Mouse (Mus musculus) granulocyte monocyte progenitor cell, adult 5-6 weeks (primary cell): ENCODE results near the gene Zfp94. TPM values are rescaled to one million over a fixed set of nuclear protein-coding genes. Genes with fewer than 3 reads are reported as not detected.

Experiments used
- ATAC-seq: replicated peaks from 2 replicates; pipeline ENCODE4 v1.8.0; 2016; ENCODE audit warnings: mild to moderate bottlenecking, moderate TSS enrichment, inconsistent platforms; ENCODE audit not compliant: poor library complexity, severe bottlenecking
- total RNA-seq, 2 experiments: library from RNA; stranded (forward) in 1 of 2; stranded (reverse) in 1 of 2; fragments of 200-712, 200-1000 nt in 1 of 2; fragments of >200 nt in 1 of 2; fragmentation: Nextera tagmentation in 1 of 2; gene quantifications; 2 replicates each; pipeline ENCODE4 v1.2.3; 2014 to 2017

Gene Zfp94
- total RNA-seq, 2 experiments from 2014 or later: 2.0 to 5.8 TPM

DNA sequence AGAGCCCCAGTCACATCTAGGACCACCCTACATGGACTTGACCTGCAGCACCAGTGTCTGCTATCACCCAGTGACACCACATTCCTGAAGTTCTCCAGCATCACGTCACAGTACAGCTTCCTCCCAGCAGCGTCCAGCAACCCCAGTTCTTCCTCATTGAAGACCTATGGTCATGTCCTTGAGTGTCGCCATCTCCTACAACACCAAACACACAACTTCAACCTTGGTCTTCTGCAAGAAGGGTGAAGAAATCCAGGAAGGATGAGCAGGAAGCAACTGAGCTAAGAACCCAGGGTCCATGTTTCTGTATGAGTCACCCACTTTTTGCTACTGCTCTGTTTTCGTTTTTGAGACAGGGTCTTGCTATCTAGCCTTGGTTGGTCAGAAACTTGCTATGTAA lies 6.1 kb upstream of the Zfp94 start:
- ATAC-seq: peak; percentile 39; the same call in 1 of the 2 replicates

DNA sequence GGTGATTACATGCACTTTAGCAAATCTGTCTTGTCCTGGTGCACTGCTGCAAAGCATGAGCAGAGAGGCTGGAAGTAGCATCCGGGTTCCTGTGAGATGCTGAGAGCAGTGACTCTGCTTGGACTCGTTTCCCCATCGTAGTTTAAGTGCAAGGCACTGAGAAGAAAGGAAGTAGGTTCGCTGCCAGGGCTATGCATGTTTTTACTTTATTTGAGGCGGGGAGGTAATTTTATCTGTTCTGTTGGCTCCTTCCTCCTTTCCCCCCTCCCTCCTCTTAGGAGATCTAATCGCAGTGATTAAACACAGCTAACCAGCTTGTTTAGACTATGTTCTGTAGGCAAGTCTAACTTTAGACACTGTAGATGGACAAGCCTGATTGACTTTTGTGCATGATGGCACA lies 2.5 kb upstream of the Zfp94 start:
- ATAC-seq: no peak

DNA sequence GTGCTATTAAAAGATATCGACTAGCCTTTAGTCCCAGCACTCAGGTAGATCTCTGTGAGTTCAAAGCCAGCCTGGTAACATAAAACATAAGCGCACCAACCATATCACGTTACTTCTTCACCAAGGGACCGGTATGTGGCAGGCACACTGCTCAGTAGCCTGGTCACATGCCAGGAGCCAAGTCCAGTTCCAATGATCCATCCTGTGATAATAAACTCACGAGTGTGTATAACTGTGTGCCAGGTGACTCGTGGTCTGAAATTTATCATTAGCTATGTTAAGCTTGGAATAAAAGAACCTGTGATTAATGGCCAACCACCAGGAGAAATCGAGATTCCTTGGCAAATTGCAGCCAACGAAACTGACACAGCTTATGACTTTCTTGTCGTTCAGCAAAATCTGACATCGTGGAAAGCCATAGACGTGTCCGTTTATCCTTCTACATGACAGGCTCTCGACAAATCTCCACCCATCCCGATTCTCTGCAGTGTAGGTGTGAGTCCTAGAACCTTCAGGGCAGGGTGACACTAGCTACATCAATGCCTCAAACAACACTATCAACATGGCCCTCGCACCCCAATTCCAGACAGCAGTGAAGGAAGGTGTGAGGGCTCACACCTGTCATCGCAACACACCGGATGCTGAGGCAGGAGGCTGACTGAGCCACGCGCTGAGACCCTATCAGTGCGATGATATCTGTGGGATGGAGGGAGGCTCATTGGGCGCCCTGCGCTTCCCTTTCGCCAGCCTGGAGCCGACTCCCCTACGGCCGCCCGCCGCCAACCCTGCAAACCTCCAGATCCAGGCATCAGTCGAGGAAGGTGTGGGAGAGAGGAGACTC lies 520 bp downstream of the Zfp94 start:
- peak; percentile 58 for ATAC-seq

DNA sequence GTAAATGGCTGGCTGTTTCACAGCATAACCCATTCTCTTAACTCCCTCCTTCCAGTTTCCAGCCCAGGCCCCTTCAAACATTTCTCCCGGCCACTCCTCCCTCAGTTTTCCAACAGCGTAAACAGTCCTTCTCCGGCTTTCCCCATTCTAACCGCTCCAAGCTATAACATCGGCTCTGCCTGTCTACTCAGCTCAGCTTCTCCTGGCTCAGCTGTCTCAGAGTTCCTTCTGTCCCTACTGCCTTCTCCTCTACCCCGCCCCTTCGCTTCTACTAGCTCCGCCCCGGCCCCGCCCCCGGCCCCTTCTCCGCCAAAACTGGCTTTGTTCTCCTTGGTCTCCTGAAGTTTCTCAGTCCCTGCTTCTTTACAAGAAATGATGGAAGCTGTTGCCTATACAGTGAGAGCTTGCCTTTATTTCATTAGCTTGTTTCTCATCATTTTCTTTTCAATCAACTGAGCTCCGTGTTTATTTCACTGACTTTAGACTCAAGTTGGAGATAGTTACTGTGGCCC lies 15.6 kb downstream of the Zfp94 start, which contains the start of gene Zfp61:
Gene Zfp61 (minus strand): TSS at position 462 of the 512 bp plus-strand sequence.
- peak; percentile 73 for ATAC-seq

DNA sequence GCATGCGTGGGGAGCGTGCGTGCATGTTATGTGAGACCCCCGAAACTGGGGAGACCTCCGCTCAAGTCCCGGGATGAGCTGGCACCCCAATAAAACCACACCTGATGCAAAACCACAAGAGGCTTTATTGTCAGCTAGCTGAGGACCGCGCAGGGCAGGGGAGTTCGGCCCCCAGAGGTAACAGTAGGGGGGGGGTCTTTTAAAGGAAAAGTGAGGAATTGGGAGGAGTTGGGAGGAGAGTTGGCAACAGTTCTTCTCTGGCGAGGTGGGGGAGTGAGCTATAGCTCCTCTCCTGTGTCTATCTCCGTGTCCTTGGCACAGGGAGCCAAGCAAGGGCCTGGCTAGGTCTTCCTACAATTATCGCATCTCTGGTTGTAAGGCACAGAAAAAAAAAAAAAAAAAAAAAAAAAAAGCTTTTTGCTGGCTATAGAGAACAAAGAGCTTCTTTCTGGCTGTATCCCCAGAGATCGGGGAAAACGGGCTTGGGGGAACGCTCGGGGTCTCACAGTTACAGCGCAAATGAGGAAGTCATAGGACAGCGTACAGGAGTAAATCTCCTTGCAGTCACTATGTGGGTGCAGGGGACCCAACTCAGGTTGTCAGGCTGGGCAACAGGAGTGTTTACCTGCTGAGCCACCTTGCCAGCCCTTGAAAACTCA lies 16.5 kb downstream of the Zfp94 start:
- ATAC-seq: peak; percentile 36; the same call in 1 of the 2 replicates

DNA sequence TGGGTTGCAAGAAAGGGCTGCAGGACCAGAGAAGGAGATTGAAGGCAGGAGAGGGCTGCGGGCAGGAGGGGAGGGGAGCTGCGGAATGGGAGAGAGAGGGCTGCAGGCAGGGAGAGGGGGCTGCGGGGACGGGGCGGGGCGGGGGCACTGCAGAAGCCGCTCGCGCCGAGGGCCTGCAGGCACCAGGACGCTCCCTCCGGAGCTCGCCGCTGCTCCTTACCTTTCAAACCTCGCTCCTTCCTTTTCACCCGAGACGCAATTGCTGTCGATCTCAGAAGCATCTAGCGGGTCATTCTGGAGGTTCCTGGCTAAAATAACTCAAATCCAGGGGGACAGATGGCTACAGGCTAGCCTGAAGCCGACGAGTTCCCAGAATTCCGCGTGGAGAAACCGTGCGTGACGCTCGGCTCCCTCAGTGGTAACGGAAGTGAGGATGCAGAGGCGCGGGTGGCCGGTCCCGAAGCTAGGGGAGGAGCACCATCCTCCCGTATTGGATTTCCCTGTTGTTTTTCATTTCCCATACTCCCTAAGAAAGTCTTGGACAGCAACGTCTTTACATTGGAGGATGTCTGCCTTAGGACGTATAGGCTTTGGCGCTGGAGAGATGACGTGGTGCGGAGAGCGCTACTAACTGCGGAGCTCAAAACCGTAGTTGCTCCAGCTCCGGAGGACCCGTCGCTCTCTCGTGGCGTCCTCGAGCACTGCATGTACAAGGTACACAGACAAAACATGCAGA lies 17.3 kb downstream of the Zfp94 start:
- peak; percentile 89 for ATAC-seq

DNA sequence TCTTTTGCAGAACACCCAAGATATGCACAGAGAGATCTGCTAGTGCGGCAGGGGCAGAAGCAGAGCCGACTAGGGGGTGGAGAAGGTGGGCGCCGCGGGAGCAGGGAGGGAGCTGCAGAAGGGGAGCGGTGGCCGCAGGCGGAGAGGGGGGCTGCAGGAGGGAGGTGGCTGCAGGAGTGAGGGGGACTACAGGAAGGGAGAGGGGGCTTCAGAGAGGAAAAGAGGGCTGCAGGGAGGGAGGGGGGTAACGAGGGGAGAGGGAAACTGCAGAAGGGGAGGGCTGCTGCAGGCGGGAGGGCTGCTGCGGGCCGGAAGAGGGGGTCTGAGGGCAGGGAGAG lies 17.9 kb downstream of the Zfp94 start:
- no peak for ATAC-seq

DNA sequence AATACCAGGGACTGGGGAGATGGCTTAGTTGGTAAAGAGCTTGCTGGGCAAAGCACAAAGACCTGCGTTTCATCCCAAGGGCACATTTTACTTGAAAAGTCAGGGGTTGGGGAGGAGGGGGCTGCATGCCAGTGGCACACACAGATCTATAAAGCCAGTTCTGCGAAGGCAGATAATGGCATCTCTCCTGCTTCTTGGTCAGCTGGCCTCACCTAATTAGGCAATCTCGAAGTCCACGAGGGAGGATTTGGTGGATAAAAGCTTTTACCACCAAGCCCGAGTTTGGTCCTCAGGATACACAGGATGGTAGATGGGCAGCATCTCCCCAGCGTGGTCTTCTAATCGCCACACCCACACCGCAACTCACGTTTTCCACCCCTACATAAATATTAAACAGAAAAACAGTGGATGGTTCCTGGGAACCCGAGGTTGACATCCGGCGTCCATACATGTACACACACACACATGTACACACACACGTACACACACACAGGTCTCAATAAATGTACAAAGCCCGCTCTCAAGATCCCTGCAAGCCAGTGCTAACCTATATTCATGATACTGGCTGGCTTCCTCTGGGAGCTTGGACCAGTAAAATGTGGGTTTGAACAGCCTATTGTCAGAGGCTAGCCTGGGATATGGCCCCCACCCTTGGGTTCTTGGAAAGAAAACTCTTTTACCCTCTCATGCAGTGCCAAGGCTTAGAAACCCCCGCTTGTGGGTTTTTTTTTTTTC lies 18.9 kb downstream of the Zfp94 start:
- ATAC-seq: no peak

DNA sequence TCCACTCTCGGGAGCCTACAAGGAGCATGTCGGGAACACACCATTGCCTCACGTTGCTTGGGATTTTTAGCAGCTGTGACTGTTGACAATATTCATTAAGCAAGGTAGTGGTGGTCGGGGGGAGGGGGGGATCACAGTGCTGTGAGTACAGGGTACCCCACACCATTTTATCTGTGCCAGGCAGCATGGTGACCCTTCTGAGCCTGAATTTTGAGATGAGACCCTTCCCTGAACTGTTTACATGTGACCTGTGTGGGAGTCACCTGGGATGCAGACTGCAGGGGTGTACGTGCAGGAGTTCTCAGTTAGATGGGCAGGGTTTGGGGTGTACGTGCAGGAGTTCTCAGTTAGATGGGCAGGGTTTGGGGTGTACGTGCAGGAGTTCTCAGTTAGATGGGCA lies 20.1 kb downstream of the Zfp94 start:
- ATAC-seq: no peak

DNA sequence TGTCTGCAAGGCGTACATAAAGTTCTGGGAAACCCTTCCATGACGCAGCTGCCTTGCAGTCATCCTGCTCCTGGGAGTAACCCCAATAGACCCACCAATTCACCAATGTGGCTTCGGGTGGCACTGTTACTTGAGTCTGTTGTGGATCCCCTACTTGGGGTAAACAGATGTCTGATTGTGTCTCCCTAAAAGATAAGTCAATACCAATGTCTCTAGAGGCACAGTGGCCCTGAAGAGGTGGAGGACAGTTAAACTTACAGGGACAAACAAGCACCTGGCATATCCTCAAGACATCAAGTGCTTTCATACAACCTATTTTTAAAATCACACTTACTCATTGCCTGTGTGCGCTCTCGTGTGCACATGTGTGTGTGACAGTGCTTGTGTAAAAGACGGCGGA lies 21.1 kb downstream of the Zfp94 start:
- no peak for ATAC-seq

DNA sequence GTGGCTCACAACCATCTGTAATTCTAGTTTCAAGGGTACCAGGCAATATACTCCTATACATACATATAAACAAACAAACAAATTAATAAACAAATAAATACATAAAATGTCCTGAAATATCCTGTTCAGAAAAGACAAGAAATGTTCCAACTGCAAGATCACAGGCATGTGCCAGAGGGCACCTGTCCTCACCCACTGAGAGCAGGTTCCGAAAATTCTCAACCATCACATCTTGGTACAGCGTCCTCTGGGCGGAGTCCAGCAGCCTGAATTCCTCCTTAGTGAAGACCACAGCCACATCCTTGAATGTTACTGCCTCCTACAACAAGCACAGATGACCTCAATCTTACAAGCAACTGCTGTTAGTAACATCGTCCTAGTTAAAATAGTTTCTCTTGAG lies 21.7 kb downstream of the Zfp94 start:
- no peak for ATAC-seq

DNA sequence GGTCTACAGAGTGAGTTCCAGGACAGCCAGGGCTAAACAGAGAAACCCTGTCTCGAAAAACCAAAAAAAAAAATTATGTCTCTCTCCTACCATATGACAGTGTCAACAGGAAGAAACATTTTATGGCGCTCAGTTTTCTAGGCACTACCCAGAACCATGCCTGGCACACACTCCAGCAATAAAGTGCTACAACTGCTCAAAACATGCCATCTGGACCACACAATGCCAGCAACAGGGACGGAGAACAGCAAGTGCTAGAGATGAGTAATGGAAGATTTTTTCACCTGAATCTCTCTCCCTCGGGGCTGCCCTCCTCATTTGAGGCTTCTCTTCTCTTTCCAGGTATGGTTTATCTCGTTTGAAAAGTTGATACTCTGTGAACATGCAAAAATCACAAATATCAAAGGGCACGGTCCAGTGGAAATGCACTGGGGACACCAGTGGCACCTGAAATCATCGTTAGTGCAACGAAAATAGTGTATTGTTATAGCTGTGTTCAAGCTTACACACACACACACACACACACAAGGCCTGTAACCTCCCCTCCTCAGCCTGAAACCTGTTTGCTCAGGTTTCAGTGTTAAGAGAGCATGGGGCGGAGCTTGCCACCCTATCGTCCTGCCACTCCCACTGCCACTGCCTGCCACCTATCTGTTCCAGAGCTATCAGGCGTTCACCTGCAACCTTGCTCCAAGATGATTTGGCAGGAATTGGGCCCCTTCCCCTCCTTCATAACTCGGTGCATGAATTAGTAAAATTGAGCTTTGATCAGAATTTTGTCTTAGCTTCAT lies 23.2 kb downstream of the Zfp94 start:
- no peak for ATAC-seq

DNA sequence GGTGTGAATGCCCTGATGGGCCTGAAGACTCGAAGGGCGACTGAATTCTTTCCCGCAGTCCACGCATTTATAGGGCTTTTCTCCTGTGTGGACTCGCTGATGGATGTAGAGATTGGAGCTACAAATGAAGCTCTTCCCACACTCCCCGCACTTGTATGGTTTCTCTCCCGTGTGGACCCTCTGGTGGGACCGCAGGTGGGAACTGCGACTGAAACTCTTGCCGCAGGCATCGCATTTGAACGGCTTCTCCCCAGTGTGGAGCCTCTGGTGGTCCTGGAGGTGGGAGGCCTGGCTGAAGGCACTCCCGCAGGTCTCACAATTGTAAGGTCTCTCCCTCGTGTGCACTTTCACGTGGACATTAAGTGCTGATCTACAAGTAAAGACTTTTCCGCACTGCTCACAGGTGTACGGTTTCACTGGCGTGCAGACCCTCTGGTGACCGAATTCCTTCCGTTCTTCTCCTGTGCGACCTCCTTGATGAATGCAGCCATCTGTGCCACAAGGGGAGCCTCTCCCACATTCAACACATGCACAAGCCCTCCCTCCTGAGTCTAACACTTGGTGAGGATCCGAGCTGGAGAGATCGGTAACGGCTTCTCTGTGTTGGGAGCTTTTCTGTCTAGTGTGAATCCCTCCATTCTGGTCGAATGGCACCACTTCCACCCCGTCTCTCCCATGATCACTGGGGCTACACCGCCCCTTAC lies 24.9 kb downstream of the Zfp94 start:
- ATAC-seq: no peak

DNA sequence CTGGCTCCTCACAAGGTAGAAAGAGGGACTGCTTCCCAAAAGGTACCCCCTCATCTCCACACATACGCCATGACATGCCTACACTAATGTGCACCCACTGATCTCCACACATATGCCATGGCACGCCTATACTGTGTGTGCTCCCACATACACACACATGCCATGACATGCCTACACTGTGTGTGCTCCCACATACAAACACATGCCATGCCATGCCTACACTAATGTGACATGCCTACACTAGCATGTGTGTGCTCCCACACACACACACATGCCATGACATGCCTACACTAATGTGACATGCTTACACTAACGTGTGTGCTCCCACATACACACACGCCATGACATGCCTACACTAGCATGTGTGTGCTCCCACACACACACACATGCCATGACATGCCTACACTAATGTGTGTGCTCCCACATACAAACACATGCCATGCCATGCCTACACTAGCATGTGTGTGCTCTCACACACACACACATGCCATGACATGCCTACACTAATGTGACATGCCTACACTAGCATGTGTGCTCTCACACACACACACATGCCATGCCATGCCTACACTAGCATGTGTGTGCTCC lies 26.3 kb downstream of the Zfp94 start:
- no peak for ATAC-seq

DNA sequence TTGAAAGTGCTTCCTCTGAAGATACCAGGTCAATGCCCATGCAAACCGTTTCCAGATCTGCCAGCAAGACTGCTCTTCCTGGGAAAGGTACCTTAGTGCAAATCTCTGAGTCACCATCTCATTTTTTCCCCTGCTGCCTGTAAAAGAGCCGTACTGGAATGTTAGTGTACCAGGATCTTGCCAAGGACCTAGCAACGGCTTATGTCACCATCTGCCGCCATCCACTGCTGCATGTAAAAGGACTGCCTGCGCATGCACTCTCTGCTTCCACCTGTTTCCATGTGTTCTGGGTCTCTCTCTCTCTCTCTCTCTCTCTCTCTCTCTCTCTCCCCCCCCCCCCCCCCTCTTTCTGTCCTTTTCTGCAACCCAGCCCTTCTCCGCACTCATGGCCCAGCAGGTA lies 28.0 kb downstream of the Zfp94 start:
- ATAC-seq: no peak

DNA sequence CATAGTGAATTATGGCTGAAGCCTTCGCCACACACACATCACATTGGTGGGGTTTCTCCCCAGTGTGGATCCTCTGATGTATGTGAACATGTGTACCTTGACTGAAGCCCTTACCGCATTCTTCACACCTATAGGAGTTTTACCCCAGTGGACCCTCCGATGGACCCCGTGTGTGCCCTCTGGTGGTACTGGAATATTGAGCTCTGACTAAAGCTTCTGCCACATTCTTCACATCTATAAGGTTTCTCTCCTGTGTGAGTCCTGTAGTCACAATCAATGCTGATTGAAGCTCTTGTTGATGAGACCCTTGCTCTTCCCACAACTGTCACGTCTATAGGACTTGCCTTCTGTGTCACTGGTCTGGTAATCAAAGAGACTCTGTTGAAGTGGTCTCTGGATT lies 28.8 kb downstream of the Zfp94 start:
- ATAC-seq: no peak

DNA sequence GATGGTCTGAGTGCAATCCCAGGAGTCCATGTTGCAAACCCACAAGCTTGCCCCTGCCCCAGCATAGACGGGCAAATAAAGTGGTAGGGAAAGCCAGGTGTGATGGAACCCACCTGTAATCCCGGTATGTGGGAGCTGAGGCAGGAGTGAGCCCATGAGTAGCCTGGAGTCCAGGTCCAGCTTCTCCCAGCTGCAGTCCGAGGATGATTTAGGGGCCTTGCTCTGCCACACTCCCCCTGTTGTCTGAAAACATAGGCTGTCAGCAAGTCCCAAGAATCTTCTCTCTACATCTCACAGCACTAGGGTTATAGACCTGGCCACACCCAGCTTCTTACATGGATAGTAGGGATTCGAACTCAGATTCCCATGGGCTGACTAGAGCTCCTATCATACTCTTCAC lies 29.6 kb downstream of the Zfp94 start:
- ATAC-seq: no peak

DNA sequence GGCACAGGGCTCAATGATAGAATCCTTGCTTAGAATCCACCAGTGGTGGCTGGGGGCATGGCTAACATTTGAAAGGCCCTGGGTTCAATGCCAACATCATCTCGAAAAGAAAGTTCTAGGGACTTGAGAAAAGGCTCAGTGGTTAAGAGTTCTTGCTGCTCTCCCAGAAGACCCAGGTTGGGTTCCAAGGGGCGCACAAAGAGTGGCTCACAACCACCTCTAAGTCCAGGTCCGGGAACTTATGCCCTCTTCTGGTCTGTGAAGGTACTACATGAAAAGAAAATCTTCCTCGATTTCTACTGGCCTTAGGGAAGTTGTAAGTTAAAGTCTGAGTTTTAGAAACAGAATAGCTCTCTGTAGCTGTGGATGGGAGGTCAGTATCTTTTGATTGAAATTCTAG lies 30.4 kb downstream of the Zfp94 start:
- peak; percentile 42 for ATAC-seq

DNA sequence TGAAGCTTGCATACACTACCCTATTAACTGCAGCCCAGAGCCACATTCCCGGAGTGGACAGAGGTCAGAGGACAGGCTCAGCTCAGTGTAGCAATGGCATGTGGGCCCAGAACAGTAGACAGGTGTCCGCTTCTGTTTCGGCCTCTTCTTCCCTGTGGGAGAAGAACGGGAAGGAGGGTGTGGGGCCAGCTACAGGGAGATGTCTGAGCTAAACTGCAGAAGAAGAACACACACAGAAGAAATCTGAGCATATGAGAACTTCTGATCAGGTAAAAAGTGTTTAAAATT lies 35.7 kb downstream of the Zfp94 start:
- no peak for ATAC-seq
